Mouse (Mus musculus): ENCODE measurements around the gene Osbpl7. TPM values are rescaled to one million over a fixed set of nuclear protein-coding genes. Genes with fewer than 3 reads are reported as not detected.

Gene Osbpl7
- polyA plus RNA-seq, 1 experiment: 17.7 TPM

DNA sequence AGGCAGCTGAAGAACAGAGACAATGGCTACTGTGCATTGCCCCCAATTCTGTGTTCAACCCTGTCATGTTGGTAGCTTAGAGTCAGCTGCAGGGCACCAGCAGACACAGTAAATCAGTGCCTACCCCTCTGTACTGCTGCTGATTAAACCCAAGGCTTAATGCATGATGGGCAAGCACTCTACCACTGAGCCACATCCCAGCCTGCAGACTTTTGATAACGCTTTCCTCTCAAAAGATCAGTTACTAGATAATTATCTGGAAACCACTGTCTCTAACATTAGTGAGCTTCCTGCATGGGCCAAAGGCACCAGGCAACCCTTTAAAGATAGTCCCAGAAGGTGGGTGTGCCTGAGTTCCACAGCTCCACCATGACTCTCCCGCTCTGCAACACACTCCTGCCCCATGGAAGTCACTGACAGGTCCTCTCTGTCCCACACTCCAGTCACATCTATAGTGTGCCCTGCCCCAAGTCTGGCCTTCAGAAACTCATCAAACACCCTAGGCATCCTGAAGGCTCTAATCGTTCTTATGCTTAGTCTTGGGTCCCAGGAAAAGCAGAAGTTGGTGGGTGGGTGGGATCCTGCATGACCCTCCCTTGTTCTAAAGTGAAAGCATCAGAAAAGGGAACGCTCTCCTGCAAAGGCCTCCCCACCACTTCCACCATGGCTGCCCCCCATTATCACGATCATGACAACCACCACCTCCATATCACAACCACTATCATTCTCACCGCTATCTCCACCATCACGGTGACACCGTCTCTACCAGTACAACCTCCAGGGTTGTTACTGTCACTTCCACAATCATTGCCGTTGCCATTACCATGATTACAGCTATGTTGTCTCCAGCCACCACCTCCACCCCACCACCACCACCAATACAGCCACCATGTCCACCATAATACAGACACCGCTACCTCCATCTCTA lies 53.0 kb downstream of the Osbpl7 start:
- WGBS: 29% methylated on average over 10 of the region's 10 CpGs
- Histone ChIP-seq H3K4me3 (replicated peaks; ENCODE audit: control insufficient read depth, low read depth, low read length) (no peak overlapping the region), H3K27ac (ENCODE audit: control insufficient read depth, insufficient read depth, low read depth, low read length, poor library complexity) (no peak overlapping the region), H3K4me1 (ENCODE audit: control insufficient read depth, insufficient read depth, low read length) (peaks cover 1% of the 10 kb centered on the region; the same call in 1 of the 2 replicates)
- TF ChIP-seq CTCF (IDR thresholded peaks at IDR 0.05; ENCODE audit: control insufficient read depth, insufficient read depth, low read length): no peak
- TF ChIP-seq POLR2A (IDR thresholded peaks at IDR 0.05; ENCODE audit: borderline replicate concordance, control insufficient read depth, low read depth, low read length): no peak

DNA sequence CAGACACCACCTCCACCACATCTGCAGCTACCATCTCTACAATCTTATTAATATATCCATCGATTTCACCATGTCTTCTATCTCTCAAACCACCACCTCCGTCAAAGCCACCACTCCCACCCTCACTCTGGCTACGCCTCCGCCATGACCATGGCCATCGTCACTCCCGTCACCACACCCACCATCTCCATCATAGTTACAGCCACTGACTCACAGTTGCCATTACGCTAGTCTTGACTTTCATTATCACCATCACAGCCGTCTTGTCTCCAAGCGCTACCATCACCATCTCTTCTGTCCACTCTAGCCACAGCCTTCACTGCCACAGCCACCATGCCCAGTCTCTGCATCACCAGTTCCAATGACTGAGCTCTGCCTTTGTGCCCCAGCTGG lies 53.7 kb downstream of the Osbpl7 start:
- Histone ChIP-seq H3K4me1 (ENCODE audit: control insufficient read depth, insufficient read depth, low read length) (peaks cover 1% of the 10 kb centered on the region; the same call in 1 of the 2 replicates), H3K4me3 (replicated peaks; ENCODE audit: control insufficient read depth, low read depth, low read length) (no peak overlapping the region), H3K27ac (ENCODE audit: control insufficient read depth, insufficient read depth, low read depth, low read length, poor library complexity) (no peak overlapping the region)
- 86% methylated on average over 9 of the region's 9 CpGs for WGBS
- TF ChIP-seq CTCF (IDR thresholded peaks at IDR 0.05; ENCODE audit: control insufficient read depth, insufficient read depth, low read length): no peak
- no peak for TF ChIP-seq POLR2A (IDR thresholded peaks at IDR 0.05; ENCODE audit: borderline replicate concordance, control insufficient read depth, low read depth, low read length)

DNA sequence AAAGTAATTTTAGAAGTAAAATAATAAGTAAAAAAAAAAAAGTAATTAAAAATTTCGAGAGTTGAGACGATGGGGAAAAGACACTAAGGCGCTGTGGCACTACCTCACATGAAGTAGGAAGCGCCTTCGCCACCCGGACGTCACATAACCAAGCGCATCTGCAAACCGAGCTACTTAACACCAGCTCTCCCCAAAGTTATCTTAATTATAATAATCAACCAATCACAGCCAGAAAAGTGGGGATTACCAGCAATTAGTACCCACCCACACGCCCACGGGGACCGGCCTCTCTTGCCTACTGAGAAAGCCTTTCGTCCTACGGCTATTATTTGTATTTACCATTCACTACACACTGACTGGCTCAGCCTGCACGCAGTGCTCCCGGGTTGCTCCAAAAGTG lies 58.5 kb downstream of the Osbpl7 start:
- no peak overlapping the region for H3K4me3 ChIP-seq (replicated peaks; ENCODE audit: control insufficient read depth, low read depth, low read length)
- no peak overlapping the region for H3K27ac ChIP-seq (ENCODE audit: control insufficient read depth, insufficient read depth, low read depth, low read length, poor library complexity)
- TF ChIP-seq POLR2A (IDR thresholded peaks at IDR 0.05; ENCODE audit: borderline replicate concordance, control insufficient read depth, low read depth, low read length) (no peak), CTCF (IDR thresholded peaks at IDR 0.05; ENCODE audit: control insufficient read depth, insufficient read depth, low read length) (no peak)
- no peaks in the 10 kb centered on the region; the same call in 1 of the 2 replicates for H3K4me1 ChIP-seq (ENCODE audit: control insufficient read depth, insufficient read depth, low read length)
- 88% methylated on average over 16 of the region's 16 CpGs for WGBS

DNA sequence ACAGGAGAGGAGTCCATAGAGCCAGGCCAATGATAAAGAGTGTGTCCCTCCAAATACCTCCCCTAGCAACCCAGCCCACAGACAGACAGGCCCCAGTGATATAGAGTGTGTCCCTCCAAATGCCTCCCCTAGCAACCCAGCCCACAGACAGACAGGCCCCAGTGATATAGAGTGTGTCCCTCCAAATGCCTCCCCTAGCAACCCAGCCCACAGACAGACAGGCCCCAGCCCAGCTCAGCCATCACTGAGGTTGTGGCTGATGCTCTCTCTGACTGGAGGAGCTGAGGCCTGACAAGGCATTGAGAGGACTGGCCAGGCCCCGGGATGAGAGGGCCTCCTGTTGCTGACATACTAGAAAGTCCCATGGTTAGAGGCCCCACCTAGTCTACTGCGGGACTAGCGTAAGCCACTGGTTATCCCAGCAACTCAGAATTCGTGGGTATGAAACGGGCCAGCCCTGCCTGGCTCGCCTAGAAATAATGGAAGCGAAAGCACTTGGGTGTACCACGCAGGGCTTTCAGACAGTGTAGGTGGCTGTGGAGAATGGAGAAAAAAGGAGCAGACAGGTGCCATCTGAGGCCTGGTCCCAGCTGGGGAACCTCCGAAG lies 62.2 kb downstream of the Osbpl7 start:
- H3K27ac ChIP-seq (ENCODE audit: control insufficient read depth, insufficient read depth, low read depth, low read length, poor library complexity): no peak overlapping the region
- TF ChIP-seq CTCF (IDR thresholded peaks at IDR 0.05; ENCODE audit: control insufficient read depth, insufficient read depth, low read length): no peak
- 80% methylated on average over 9 of the region's 9 CpGs for WGBS
- peak overlapping the region; percentile 18 for H3K4me3 ChIP-seq (replicated peaks; ENCODE audit: control insufficient read depth, low read depth, low read length)
- no peaks in the 10 kb centered on the region for H3K4me1 ChIP-seq (ENCODE audit: control insufficient read depth, insufficient read depth, low read length)

DNA sequence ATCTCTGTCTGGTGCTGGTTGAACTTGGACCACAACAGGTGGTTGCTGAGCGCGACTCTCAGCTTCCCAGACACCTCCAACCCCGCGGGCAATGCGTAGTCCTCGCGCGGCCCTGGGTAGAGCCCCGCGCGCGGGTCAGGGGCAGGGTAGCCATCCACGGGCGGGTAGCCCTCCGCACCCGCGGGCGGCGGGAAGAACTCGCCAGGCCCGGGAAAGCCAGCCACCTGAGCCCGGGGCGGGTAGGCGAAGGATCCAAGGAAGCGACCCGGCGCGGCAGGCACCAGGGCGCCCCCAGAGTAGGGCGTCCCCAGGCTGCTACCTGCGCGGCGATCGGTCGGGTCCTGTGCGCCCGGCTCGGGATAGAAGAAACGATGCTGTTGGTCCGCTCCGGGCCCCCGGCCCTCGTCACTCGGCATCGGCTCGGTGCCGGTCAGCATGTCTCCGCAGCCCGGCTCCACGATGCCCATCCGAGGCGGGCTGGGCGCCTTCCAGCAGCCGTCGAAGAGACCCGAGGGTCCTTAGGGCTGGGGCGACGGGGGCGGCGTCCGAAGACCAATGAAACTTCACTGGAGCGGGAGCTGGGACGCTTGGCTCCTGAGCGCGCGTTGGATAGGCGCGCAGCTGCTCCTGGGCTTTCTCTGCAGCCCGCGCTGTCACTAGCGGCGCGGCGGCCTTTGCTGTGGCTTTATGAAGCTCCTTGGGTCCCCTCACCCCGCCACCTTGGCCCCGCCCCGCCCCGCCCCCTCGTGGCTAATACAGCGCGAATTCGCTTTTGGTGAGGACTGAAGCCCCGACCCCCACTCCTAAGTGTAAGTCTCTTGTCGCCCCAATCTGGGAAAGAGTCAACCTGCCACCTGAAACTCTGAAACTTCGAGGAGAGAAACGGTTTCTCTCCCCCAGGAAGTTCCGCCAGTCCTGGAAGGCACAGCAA lies 64.5 kb downstream of the Osbpl7 start, which contains the start of gene Tbx21:
Gene Tbx21 (minus strand): TSS at position 661 of the 931 bp plus-strand sequence.
- H3K4me1 ChIP-seq (ENCODE audit: control insufficient read depth, insufficient read depth, low read length): no peaks in the 10 kb centered on the region
- H3K4me3 ChIP-seq (replicated peaks; ENCODE audit: control insufficient read depth, low read depth, low read length): peak within 1 kb of the TSS; percentile 52
- under 1% methylated on average over 87 of the region's 87 CpGs for WGBS
- peak within 1 kb of the TSS; percentile 38; the same call in 1 of the 2 replicates for H3K27ac ChIP-seq (ENCODE audit: control insufficient read depth, insufficient read depth, low read depth, low read length, poor library complexity)
- TF ChIP-seq POLR2A (IDR thresholded peaks at IDR 0.05; ENCODE audit: borderline replicate concordance, control insufficient read depth, low read depth, low read length) (no peak), CTCF (IDR thresholded peaks at IDR 0.05; ENCODE audit: control insufficient read depth, insufficient read depth, low read length) (no peak)

DNA sequence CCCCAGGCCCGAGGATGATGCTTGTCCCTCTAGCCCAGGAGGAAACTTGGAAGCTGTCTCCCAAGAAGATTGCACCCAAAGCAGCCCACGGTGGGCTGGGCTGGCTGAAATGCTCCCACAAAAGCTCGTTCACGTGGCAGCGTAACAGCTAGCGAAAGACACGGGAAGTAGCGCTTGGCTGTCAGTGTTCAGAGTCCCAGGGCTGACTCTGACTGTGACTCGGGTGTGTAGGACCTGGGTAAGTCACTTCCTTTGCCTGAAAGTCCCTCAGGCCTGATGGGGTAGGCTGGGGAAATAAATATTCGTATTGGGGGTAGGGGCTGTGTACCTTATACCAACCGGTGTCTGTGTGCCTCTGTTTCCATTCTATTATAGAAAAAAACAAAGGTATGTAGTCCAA lies 65.4 kb downstream of the Osbpl7 start:
- Histone ChIP-seq H3K27ac (ENCODE audit: control insufficient read depth, insufficient read depth, low read depth, low read length, poor library complexity) (no peak overlapping the region), H3K4me3 (replicated peaks; ENCODE audit: control insufficient read depth, low read depth, low read length) (peak overlapping the region; percentile 9), H3K4me1 (ENCODE audit: control insufficient read depth, insufficient read depth, low read length) (no peaks in the 10 kb centered on the region)
- TF ChIP-seq POLR2A (IDR thresholded peaks at IDR 0.05; ENCODE audit: borderline replicate concordance, control insufficient read depth, low read depth, low read length): no peak
- TF ChIP-seq CTCF (IDR thresholded peaks at IDR 0.05; ENCODE audit: control insufficient read depth, insufficient read depth, low read length): no peak
- 3% methylated on average over 11 of the region's 11 CpGs for WGBS

Other genes starting within 250 kb of the Osbpl7 start
- gene Nfe2l1, start 220.7 kb upstream of the Osbpl7 start, polyA plus RNA-seq (2011; ENCODE audit: insufficient read depth, insufficient read length, low replicate concordance, missing spikeins): 36.7 and 54.1 TPM in 2 replicates
- gene Copz2, start 200.8 kb upstream of the Osbpl7 start, polyA plus RNA-seq (2011; ENCODE audit: insufficient read depth, insufficient read length, low replicate concordance, missing spikeins): 6.0 and 19.2 TPM in 2 replicates
- 16.4 and 39.4 TPM in 2 replicates for gene Cdk5rap3, start 134.1 kb upstream of the Osbpl7 start, polyA plus RNA-seq (2011; ENCODE audit: insufficient read depth, insufficient read length, low replicate concordance, missing spikeins)
- gene Prr15l, start 122.5 kb upstream of the Osbpl7 start, polyA plus RNA-seq (2011; ENCODE audit: insufficient read depth, insufficient read length, low replicate concordance, missing spikeins): not detected in 2 replicates
- gene Pnpo, start 106.6 kb upstream of the Osbpl7 start, polyA plus RNA-seq (2011; ENCODE audit: insufficient read depth, insufficient read length, low replicate concordance, missing spikeins): 65.6 and 132 TPM in 2 replicates
- 14.6 and 16.9 TPM in 2 replicates for gene Sp2, start 67.7 kb upstream of the Osbpl7 start, polyA plus RNA-seq (2011; ENCODE audit: insufficient read depth, insufficient read length, low replicate concordance, missing spikeins)
- gene Sp6, start 37.2 kb upstream of the Osbpl7 start, polyA plus RNA-seq (2011; ENCODE audit: insufficient read depth, insufficient read length, low replicate concordance, missing spikeins): 1.00 TPM in 1 of 2 replicates, not detected in the other
- 3.0 and 6.7 TPM in 2 replicates for gene Scrn2, start 20.7 kb upstream of the Osbpl7 start, polyA plus RNA-seq (2011; ENCODE audit: insufficient read depth, insufficient read length, low replicate concordance, missing spikeins)
- not detected in 2 replicates for gene Lrrc46, start 9.2 kb upstream of the Osbpl7 start, polyA plus RNA-seq (2011; ENCODE audit: insufficient read depth, insufficient read length, low replicate concordance, missing spikeins)
- 21.1 and 25.1 TPM in 2 replicates for gene Mrpl10, start 9.1 kb upstream of the Osbpl7 start, polyA plus RNA-seq (2011; ENCODE audit: insufficient read depth, insufficient read length, low replicate concordance, missing spikeins)
- 0.77 and 2.2 TPM in 2 replicates for gene Tbx21, start 64.7 kb downstream of the Osbpl7 start, polyA plus RNA-seq (2011; ENCODE audit: insufficient read depth, insufficient read length, low replicate concordance, missing spikeins)
- 6.3 and 16.6 TPM in 2 replicates for gene Tbkbp1, start 100.9 kb downstream of the Osbpl7 start, polyA plus RNA-seq (2011; ENCODE audit: insufficient read depth, insufficient read length, low replicate concordance, missing spikeins)
- gene Kpnb1, start 137.3 kb downstream of the Osbpl7 start, polyA plus RNA-seq (2011; ENCODE audit: insufficient read depth, insufficient read length, low replicate concordance, missing spikeins): 66.4 and 67.4 TPM in 2 replicates
- gene Npepps, start 230.0 kb downstream of the Osbpl7 start, polyA plus RNA-seq (2011; ENCODE audit: insufficient read depth, insufficient read length, low replicate concordance, missing spikeins): 15.1 and 41.8 TPM in 2 replicates